Mouse (Mus musculus): ENCODE data around the gene Hmcn2.

DNA sequence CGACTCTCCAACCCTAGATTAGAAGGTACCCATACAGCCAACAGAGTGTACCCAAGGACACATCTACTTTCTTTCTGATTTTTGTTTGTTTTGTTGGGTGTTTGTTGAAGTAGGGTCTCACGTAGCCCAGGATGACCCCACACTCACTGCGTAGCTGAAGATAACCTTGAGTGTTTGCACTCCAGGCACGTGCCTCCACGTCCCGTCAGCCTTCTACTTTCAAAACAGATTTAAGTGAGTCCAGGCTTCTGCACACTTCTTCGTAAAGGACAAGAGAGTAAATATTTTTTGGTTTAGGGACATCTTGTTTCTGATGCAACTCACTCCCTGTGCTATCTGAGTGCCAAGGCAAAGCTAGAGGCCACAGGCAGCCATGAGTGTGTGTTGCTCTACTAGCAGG is 149.0 kb downstream of the Hmcn2 start:
- TF ChIP-seq CTCF (IDR thresholded peaks at IDR 0.05; ENCODE audit: control insufficient read depth, insufficient read depth, insufficient replicate concordance, low read depth, low read length) (no peak), POLR2A (IDR thresholded peaks at IDR 0.05; ENCODE audit: control insufficient read depth, low read depth, low read length) (no peak)

All from testis, adult 2 months (tissue).